Mouse (Mus musculus) cerebellum, adult 2 months (tissue): Measurements from ENCODE around the gene Art3. TPM values are rescaled to one million over a fixed set of nuclear protein-coding genes. Genes with fewer than 3 reads are reported as not detected.

Source experiments
- DNase-seq, 2 experiments: peaks; one replicate each; pipeline ENCODE4 v3.0.0; 2021
- H3K27ac ChIP-seq: fragments of 200-500 bp; 2 replicates; pipeline ENCODE4 v1.5.1; 2012; ENCODE audit warnings: low read length, control low read depth, inconsistent platforms; ENCODE audit not compliant: insufficient read depth
- H3K27me3 ChIP-seq: fragments of 200-500 bp; 2 replicates; pipeline ENCODE4 v1.6.1; 2012; ENCODE audit warnings: inconsistent platforms, mild to moderate bottlenecking, low read length, moderate library complexity; ENCODE audit not compliant: control insufficient read depth, insufficient read depth
- H3K4me1 ChIP-seq: fragments of 200-500 bp; 2 replicates; pipeline ENCODE4 v1.6.1; 2011; ENCODE audit warnings: low read length; ENCODE audit not compliant: control insufficient read depth, insufficient read depth
- H3K4me3 ChIP-seq: fragments of 200-500 bp; replicated peaks from 2 replicates; pipeline ENCODE3; 2011; ENCODE audit warnings: mild to moderate bottlenecking, low read depth, low read length, control low read depth; ENCODE audit not compliant: insufficient read depth
- CTCF ChIP-seq: fragments of 200-500 bp; IDR thresholded peaks from 2 replicates; pipeline ENCODE4 v1.5.1; 2011; ENCODE audit warnings: low read depth, mild to moderate bottlenecking, control low read depth, low read length, moderate library complexity, borderline replicate concordance; ENCODE audit not compliant: insufficient read depth
- POLR2A ChIP-seq: fragments of 200-500 bp; IDR thresholded peaks from 2 replicates; pipeline ENCODE4 v1.6.1; 2011; ENCODE audit warnings: low read length, control low read depth, borderline replicate concordance; ENCODE audit not compliant: insufficient read depth
- WGBS: fragments of 180-500 bp; shearing (Covaris S2); methylation state at CpG from one replicate; pipeline ENCODE4 v1.1.7; 2018; 5-methylcytosine and 5-hydroxymethylcytosine counted together
- polyA plus RNA-seq: library from polyadenylated mRNA; depleted of rRNA; stranded (reverse); fragments of >200 nt; gene quantifications from 2 replicates; pipeline ENCODE4 v1.2.3, GENCODE M21; 2012; rRNA removed

Art3 gene
- polyA plus RNA-seq: 12.8 and 17.8 TPM in 2 replicates

DNA sequence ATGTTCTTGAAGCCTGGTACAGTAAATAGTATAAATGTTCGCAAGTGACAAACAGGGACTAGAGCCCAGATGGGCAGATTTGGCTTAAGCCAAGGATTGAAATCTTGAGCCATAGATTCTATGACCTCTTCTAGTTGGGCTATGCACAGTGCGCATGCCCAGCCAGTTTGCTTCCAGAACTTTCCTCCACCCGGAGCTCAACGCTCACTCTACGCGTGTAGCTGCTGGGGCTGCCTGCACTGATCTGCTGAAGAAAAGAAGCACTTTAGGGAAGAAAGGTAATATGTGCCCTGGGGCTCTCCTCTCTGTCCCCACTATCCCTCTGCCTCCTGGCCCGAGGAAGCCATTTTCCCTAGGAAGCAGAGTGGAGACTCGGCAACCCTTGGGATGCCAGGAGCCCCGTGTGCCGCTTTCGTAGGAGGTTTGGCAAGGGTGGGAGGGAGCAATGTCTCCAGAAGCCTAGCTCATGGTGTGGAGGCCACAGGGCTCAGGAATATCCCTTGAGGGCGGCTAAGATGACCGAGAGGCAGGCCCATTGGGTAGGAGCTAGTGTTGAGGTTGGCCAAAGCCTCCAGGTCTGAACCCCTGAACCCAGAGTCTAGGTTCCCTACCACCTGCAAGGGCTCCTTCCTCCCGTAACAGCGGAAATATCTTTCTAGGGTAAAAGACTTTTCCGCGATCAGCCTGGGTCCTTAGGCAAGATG is at the start of gene Art3:
Gene Art3 (plus strand): TSS at position 193 of the 704 bp plus-strand sequence.
- TF ChIP-seq POLR2A (no peak), CTCF (no peak)
- no peaks in the 10 kb centered on the region for H3K27me3 ChIP-seq
- H3K4me1 ChIP-seq: no peaks in the 10 kb centered on the region
- H3K4me3 ChIP-seq: no peak within 1 kb of the TSS
- WGBS: 93% methylated on average over 17 of the region's 17 CpGs
- no peak for DNase-seq
- no peak within 1 kb of the TSS for H3K27ac ChIP-seq

DNA sequence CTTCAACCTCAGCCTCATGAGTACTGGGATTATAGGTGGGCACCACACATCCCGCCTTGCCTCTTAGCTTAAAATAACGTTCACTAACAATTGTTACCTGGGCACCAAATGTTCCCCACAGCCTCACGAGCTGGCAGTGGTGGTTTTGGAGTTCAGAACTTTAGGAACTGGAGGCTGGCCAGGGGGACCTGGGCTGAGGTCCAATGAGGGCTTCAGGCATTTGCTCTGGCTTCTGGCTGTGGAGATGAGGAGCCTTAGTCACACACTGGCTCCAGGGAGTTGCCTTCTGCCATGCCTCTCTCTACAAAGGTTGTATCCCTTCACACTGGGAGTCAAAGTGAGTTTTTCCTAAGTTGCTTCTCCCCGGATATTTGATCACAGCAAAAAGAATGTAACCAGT is 49.1 kb upstream of the Art3 start:
- no peaks in the 10 kb centered on the region for H3K27me3 ChIP-seq
- TF ChIP-seq CTCF (no peak), POLR2A (no peak)
- H3K4me1 ChIP-seq: no peaks in the 10 kb centered on the region
- DNase-seq: no peak
- H3K27ac ChIP-seq: no peak overlapping the region
- no peak overlapping the region for H3K4me3 ChIP-seq
- 25% methylated on average over 4 of the region's 4 CpGs for WGBS

DNA sequence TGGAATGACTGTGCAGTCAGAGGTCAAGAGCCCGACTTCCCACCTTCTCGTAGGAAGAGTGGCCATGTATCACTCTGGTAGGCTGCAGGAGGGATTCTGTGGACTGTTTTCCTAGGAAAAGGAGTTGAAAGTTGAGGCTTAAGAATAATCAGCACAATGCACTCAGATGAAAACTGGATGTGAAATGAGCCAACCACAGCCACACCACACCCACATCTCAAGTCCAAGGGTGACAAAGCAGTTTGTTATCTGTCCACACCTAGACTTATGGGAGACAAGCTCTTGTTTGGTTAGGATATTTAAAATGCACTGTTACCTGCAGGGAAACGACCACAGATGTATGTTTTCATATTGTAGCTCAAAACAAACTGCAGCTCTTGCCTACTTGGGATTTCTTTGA is 48.5 kb upstream of the Art3 start:
- H3K27me3 ChIP-seq: no peaks in the 10 kb centered on the region
- no peak overlapping the region for H3K4me3 ChIP-seq
- WGBS: 64% methylated on average over 3 of the region's 3 CpGs
- H3K4me1 ChIP-seq: no peaks in the 10 kb centered on the region
- no peak overlapping the region for H3K27ac ChIP-seq
- no peak for DNase-seq
- TF ChIP-seq POLR2A (no peak), CTCF (no peak)

DNA sequence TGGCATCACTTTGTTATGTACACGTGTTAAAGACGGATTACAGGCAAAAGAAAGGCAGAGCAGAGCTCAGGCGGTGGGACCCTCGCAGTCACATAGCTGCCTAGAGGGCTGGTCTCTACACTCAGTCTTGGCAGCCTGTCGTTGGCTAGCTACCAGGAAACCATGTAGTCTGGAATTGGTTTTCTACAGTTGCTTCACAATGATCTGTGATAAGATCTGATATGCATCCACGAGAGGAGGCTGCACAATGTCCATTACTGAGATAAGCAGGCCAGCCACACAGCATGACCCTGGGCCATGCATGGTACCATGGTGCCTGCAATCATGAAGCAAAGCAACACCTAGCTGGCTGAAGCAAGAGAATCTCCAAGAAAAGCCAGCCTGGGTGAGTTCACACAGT is 43.8 kb upstream of the Art3 start:
- WGBS: 59% methylated on average over 6 of the region's 6 CpGs
- H3K4me1 ChIP-seq: no peaks in the 10 kb centered on the region
- H3K27me3 ChIP-seq: no peaks in the 10 kb centered on the region
- TF ChIP-seq POLR2A (no peak), CTCF (no peak)
- no peak for DNase-seq
- H3K4me3 ChIP-seq: no peak overlapping the region
- H3K27ac ChIP-seq: no peak overlapping the region

DNA sequence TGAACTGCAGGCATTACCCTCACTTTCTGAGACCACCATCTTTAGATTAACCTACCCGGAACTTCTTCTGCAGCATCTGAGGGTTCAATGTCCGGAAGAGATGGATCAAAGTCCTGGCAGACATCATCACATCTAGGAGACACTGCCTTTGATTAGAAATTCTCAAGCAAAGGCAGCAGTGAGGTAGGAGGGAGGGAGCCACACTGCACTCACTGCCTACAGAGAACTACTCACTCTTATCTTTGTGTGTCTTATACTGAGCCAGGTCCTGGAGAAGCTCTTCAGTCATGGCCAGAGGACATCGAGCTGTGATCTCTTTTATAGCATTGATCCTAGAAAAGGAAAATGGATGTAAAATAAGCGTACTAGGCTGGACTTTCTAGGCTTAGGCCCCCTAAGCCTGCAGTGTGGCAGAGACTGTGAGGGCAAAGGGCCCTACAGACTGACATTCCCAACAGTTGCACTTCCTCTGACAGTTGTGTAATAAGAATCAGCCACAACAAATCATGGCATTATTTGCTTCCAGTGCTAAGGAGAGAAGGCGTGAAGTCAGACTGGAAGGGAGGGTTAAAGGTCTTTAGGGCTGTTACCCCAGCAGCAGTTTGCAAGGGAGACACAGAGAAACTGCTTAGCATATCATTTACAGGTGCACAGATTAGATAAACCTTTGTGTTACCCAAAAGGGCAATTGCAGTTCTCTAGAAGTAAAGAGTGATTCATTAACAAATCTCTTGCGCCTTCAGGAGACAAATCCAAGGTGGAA is 39.8 kb upstream of the Art3 start:
- Histone ChIP-seq H3K27me3 (no peaks in the 10 kb centered on the region), H3K27ac (no peak overlapping the region), H3K4me1 (no peaks in the 10 kb centered on the region), H3K4me3 (no peak overlapping the region)
- TF ChIP-seq CTCF (no peak), POLR2A (no peak)
- WGBS: 91% methylated on average over 6 of the region's 6 CpGs
- DNase-seq: no peak

DNA sequence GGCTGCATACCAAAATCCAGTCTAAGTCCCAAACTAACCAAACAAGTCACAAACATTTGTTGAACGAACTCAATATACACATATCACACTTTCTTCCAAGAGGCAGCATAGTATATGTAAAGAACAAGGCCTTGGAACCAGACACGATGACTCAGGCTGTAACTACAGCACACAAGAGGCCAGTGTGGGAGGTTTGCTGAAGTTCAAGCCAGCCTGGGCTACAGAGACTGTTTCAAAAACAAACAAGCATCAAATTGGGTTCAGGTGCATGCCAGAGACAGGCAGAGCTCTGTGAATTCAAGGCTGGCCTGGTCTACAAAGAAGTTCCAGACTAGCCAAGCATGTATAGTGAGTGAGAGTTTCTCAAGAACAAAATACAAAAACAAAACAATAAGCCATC is 37.1 kb upstream of the Art3 start:
- 92% methylated on average over 2 of the region's 2 CpGs for WGBS
- DNase-seq: no peak
- no peaks in the 10 kb centered on the region for H3K4me1 ChIP-seq
- H3K4me3 ChIP-seq: no peak overlapping the region
- no peaks in the 10 kb centered on the region for H3K27me3 ChIP-seq
- no peak overlapping the region for H3K27ac ChIP-seq
- TF ChIP-seq POLR2A (no peak), CTCF (no peak)

DNA sequence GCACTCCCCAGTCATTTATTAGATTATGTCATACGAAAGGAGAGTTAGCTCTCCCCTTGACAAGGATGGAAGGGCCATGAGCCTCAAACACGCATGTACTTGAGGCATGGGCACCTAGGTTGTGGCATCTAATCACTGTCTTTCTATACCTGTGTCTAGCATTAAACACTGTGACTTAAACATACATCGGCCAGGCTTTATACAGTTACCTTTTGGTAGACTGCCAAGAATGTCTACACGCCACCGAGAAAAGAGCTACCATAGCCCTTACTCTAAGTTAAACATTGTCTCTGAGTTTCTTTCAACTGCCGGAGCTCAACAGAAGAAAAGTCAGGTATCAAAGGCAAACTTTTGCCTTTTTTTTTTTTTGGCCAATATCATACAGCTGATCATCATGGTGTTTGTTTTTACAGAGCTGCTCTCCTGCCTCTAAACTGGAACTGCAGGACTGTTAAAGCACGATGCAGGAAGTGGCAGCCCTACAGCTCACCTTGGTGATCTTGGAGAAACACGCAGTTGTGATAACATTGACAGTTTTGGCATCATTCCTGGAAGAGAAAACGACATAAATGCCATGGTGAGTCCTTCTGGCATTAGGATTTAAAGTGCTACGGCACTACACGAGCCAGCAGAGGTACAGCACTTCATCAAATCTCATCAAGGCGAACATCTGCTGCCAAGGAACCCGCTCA is 29.3 kb upstream of the Art3 start:
- Histone ChIP-seq H3K4me1 (no peaks in the 10 kb centered on the region), H3K27me3 (no peaks in the 10 kb centered on the region), H3K4me3 (no peak overlapping the region), H3K27ac (no peak overlapping the region)
- TF ChIP-seq CTCF (no peak), POLR2A (no peak)
- 69% methylated on average over 13 of the region's 13 CpGs for WGBS
- no peak for DNase-seq
